Mouse (Mus musculus) spleen, adult 2 months (tissue): ENCODE results near the gene Itga9.

Source experiments
- CTCF ChIP-seq: fragments of 200-500 bp; IDR thresholded peaks from 2 replicates; pipeline ENCODE4 v1.5.1; 2011; ENCODE audit warnings: mild to moderate bottlenecking, inconsistent platforms; ENCODE audit not compliant: insufficient read depth, insufficient read length, insufficient replicate concordance; ENCODE audit errors: extremely low read depth
- POLR2A ChIP-seq: fragments of 200-500 bp; IDR thresholded peaks from 2 replicates; pipeline ENCODE4 v1.6.1; 2011; ENCODE audit warnings: low read depth, low read length, inconsistent platforms

- TF ChIP-seq CTCF = no peak
- no peak for TF ChIP-seq POLR2A
These were observed 75.0 kb downstream of the Itga9 start for GRCm38 (mm10) chr9:118681506-118681905.
